Mouse (Mus musculus): ENCODE results near the gene Mrps7.

The Mrps7 gene

GRCm38 (mm10) chr11:115647459-115647858 is 43.7 kb downstream of the Mrps7 start:
- DNase-seq (ENCODE audit: low spot score in 2 of 2) = no peak

GRCm38 (mm10) chr11:115649706-115650105 is 46.0 kb downstream of the Mrps7 start:
- DNase-seq (ENCODE audit: low spot score in 2 of 2) = no peak

- no peak for DNase-seq (ENCODE audit: low spot score in 2 of 2)
These were observed 48.0 kb downstream of the Mrps7 start for GRCm38 (mm10) chr11:115651680-115652079.

- no peak for DNase-seq (ENCODE audit: low spot score in 2 of 2)
These were observed 49.5 kb downstream of the Mrps7 start for GRCm38 (mm10) chr11:115653194-115653593.

- no peak for DNase-seq (ENCODE audit: low spot score in 2 of 2)
These were observed 50.4 kb downstream of the Mrps7 start for GRCm38 (mm10) chr11:115654128-115654527.

All from frontal cortex, postnatal 14 days (tissue).